Mouse (Mus musculus): ENCODE measurements at regions not wholly inside any gene's neighbourhood (a gene's known extent, or its start where the extent isn't known, plus 50 kb on each side); places are given as distances from the start of the nearest gene placed in this dataset.
A peak's percentile ranks its signal among the peaks of the same experiment; 100 is the strongest.

GRCm38 (mm10) chr2:59556870-59557269 is 55.0 kb upstream of the Tanc1 start:
- Histone ChIP-seq H3K4me1 (peaks cover 22% of the 10 kb centered on the region), H3K27me3 (no peaks in the 10 kb centered on the region; the same call in 1 of the 2 replicates), H3K27ac (no peak overlapping the region), H3K4me3 (no peak overlapping the region), H3K4me2 (no peak overlapping the region), H3K9me3 (no peaks in the 10 kb centered on the region), H3K36me3 (no peaks in the 10 kb centered on the region), H3K9ac (no peak overlapping the region)
- ATAC-seq (ENCODE audit: insufficient number of reproducible peaks, insufficient read depth, low FRiP score, low TSS enrichment, low read depth) = no peak
- 65% methylated on average over 7 of the region's 7 CpGs for WGBS

DNA sequence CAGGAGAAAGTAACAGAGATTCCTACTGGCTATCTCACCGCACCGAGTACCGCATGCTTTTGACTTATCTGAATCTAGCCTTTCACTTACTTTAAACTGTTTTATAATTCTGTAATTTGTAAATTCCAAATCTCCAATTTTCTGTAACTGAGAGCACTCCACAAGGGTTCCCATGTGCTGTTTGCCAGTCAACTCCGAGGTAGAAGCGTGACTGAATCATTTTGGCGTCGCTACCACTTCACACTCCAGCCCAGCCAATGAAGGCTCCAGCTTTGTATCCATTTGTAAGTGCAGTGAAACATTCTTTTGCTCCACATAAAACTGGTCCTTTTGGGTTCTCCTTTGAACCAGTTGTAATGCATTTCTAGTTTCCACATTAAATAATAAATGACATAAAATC is 51.4 kb upstream of the Tanc1 start:
- Histone ChIP-seq H3K27me3 (no peaks in the 10 kb centered on the region; the same call in 1 of the 2 replicates), H3K4me2 (peak overlapping the region; percentile 1; the same call in 1 of the 2 replicates), H3K4me1 (peaks cover 29% of the 10 kb centered on the region), H3K9me3 (no peaks in the 10 kb centered on the region), H3K27ac (peak overlapping the region; percentile 17; the same call in 1 of the 2 replicates), H3K4me3 (no peak overlapping the region), H3K36me3 (no peaks in the 10 kb centered on the region), H3K9ac (no peak overlapping the region)
- no peak for ATAC-seq (ENCODE audit: insufficient number of reproducible peaks, insufficient read depth, low FRiP score, low TSS enrichment, low read depth)
- 27% methylated on average over 7 of the region's 7 CpGs for WGBS
